In genomic region chr5:28450126-28450890, GRCm38 (mm10) we compare ENCODE assay signal across 8 mouse cellular contexts. TPM values are rescaled to one million over a fixed set of nuclear protein-coding genes. Genes with fewer than 3 reads are reported as not detected.
"Had no signal": no experiment of that assay in that cellular context is flagged by ENCODE, and none has a peak within 500 bp of the region (broad histone marks: within the 10 kb centered on the region; RNA-seq: fewer than 3 reads in every experiment).

No protein-coding gene starts in this region.

- H3K4me3 ChIP-seq: hindbrain, embryonic 15.5 days; limb, embryonic 12.5 days; stomach, embryonic 15.5 days had no signal

- H3K9me3 ChIP-seq: hindbrain, embryonic 15.5 days; limb, embryonic 12.5 days; stomach, embryonic 15.5 days had no signal

- H3K4me2 ChIP-seq: hindbrain, embryonic 15.5 days; limb, embryonic 12.5 days; stomach, embryonic 15.5 days had no signal

- H3K4me1 ChIP-seq: hindbrain, embryonic 15.5 days; limb, embryonic 12.5 days; stomach, embryonic 15.5 days had no signal

- H3K27ac ChIP-seq: hindbrain, embryonic 15.5 days; kidney, postnatal 0 days; limb, embryonic 12.5 days; liver, embryonic 14.5 days; stomach, embryonic 15.5 days had no signal

- H3K36me3 ChIP-seq: hindbrain, embryonic 15.5 days; limb, embryonic 12.5 days; stomach, embryonic 15.5 days had no signal

- H3K9ac ChIP-seq: hindbrain, embryonic 15.5 days; limb, embryonic 12.5 days; liver, embryonic 14.5 days; stomach, embryonic 15.5 days had no signal

RNA-seq across cellular contexts. Expression of gene Shh, which starts 16.7 kb away (rescaled TPM):
- total RNA-seq: megakaryocyte progenitor cell, adult 5-6 weeks; neutrophil, adult 5-6 weeks had no signal
- polyA plus RNA-seq: spleen, adult 2 months had no signal
